Mouse (Mus musculus) stomach, embryonic 14.5 days (tissue): Measurements from ENCODE around the gene Myo1c. TPM values are rescaled to one million over a fixed set of nuclear protein-coding genes. Genes with fewer than 3 reads are reported as not detected.

ENCODE experiments used
- polyA plus RNA-seq: library from polyadenylated mRNA; unstranded; fragments of >200 nt; fragmentation: Nextera tagmentation; extraction: Ambion mirVana; gene quantifications from 2 replicates; pipeline ENCODE4 v1.2.1, GENCODE M21; 2014

Gene Myo1c
- polyA plus RNA-seq, 1 experiment from 2014 or later, result 31.2 TPM

Other genes starting within 250 kb of the Myo1c start
- gene Serpinf1, start 227.8 kb upstream of the Myo1c start, polyA plus RNA-seq, result 54.2 and 59.0 TPM in 2 replicates
- 14.9 and 17.2 TPM in 2 replicates for gene Serpinf2, start 210.9 kb upstream of the Myo1c start, polyA plus RNA-seq
- 4.6 and 5.1 TPM in 2 replicates for gene Wdr81, start 195.8 kb upstream of the Myo1c start, polyA plus RNA-seq
- gene Tlcd2, start 188.8 kb upstream of the Myo1c start, polyA plus RNA-seq, result 23.3 and 26.3 TPM in 2 replicates
- gene Prpf8, start 163.7 kb upstream of the Myo1c start, polyA plus RNA-seq, result 79.7 and 79.8 TPM in 2 replicates
- gene Rilp, start 140.4 kb upstream of the Myo1c start, polyA plus RNA-seq, result 0.32 and 0.60 TPM in 2 replicates
- 4.8 and 5.4 TPM in 2 replicates for gene Scarf1, start 137.0 kb upstream of the Myo1c start, polyA plus RNA-seq
- 4.0 and 5.1 TPM in 2 replicates for gene Slc43a2, start 118.8 kb upstream of the Myo1c start, polyA plus RNA-seq
- 74.4 and 91.8 TPM in 2 replicates for gene Pitpna, start 62.4 kb upstream of the Myo1c start, polyA plus RNA-seq
- gene Inpp5k, start 19.5 kb upstream of the Myo1c start, polyA plus RNA-seq, result 25.9 and 27.7 TPM in 2 replicates
- 101 and 104 TPM in 2 replicates for gene Crk, start 28.8 kb downstream of the Myo1c start, polyA plus RNA-seq
- 887 and 916 TPM in 2 replicates for gene Ywhae, start 82.4 kb downstream of the Myo1c start, polyA plus RNA-seq
- gene Doc2b, start 145.5 kb downstream of the Myo1c start, polyA plus RNA-seq, result 2.5 and 2.6 TPM in 2 replicates